Mouse (Mus musculus) megakaryocyte progenitor cell, adult 5-6 weeks (primary cell): ENCODE measurements around the gene Apobec1. TPM values are rescaled to one million over a fixed set of nuclear protein-coding genes. Genes with fewer than 3 reads are reported as not detected.
"Not testable (repeated sequence)": the region's sequence is repeated elsewhere in the genome, so short reads cannot be mapped to it uniquely, and the experiment has no call there.

Experiments used
- ATAC-seq: replicated peaks from 2 replicates; pipeline ENCODE4 v1.8.0; 2016; ENCODE audit warnings: mild to moderate bottlenecking, moderate TSS enrichment, inconsistent platforms; ENCODE audit not compliant: poor library complexity
- total RNA-seq, 2 experiments: library from RNA; stranded (forward) in 1 of 2; stranded (reverse) in 1 of 2; fragments of 157-497, 149-512 nt in 1 of 2; fragments of 200-1000 nt in 1 of 2; gene quantifications; 2 replicates each; pipeline versions ENCODE4 v1.2.3 to v1.2.4; 2015 to 2017

Gene Apobec1
- total RNA-seq (2015) (23.6 and 23.7 TPM in 2 replicates), total RNA-seq (2017) (15.0 and 16.7 TPM in 2 replicates)

DNA sequence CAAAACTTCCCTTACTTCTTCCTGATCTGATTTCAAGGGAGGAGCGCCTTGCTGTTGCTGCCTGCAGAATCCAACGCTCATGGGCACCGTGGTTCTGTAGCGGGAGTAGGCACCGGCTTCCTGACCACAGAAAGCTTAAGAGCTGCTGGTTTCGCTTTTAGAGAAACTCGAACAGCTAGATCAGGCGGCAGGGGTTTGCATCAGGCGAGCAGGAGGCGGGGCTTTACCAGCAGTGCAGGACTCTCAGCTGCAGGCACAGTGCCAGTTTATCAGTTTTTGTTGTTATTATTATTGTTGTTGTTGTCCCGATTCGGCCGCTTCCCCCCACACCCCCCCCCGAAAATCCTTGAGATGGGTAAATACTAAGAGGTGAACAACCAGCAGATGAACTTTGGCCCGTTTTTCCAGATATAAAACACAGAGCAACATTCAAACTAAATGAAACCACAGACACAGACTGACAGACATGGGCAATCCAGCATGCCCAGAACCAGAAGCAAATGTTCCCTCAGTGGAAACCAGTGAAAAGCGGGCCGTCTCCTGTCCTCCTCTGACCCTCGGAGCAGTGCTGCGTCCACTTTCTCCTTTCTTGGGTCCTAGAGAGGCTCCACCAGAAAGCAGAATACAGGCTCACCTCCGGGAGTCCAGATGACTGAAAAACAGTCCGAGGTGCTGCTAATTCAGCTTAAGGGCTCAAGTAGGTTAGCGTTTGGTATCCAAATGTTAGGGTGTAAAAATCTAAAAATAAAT, at the start of gene Apobec1:
Apobec1 (minus strand) TSS at position 203 of the 750 bp plus-strand sequence.
- ATAC-seq: peak; percentile 87

DNA sequence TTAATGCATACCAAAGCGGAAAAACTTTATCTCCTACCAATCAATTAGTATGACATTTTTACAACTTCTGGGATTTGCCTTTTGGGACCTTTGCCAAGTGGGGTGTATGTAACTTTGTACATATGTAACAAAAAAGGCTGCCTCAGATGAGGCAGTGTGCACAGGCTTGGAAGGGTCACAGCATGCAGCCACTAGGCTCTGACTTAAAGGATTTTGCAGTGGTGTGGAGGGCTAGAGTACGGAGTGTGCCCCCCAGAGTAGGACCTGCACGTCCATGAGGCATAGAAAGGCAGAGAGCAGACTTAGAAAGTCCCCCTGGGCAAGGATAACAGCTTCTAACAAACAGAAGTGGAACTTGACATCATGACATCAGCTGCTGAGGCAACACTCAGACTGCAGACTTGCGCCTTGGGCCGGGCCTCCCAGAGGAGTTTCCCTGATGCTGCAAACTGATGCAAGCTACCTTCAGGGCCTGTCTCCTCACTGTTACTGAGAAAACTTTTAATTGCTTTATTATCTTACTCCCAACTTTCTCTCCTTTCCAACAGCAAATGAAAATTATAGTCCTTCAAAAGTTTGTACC, 48.2 kb upstream of the Apobec1 start:
- ATAC-seq: no peak

DNA sequence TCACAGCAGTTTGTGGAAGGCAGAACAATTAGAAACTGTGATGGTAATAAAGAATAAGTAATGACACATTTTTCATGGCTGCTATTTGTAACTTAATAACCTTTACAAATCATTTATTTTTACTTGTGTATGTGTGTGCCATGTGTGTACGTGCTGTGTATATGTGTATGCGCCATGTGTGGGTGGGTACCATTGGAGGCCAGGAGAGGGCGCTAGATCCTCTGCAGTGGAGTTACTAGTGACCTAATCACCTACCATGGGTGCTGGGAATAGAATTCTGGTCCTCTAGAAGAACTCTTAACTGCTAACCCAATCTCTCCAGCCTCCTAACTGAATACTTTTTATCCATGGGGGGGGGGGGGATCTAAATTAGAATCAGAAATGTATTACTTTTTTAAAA, 47.7 kb upstream of the Apobec1 start:
- no peak for ATAC-seq

DNA sequence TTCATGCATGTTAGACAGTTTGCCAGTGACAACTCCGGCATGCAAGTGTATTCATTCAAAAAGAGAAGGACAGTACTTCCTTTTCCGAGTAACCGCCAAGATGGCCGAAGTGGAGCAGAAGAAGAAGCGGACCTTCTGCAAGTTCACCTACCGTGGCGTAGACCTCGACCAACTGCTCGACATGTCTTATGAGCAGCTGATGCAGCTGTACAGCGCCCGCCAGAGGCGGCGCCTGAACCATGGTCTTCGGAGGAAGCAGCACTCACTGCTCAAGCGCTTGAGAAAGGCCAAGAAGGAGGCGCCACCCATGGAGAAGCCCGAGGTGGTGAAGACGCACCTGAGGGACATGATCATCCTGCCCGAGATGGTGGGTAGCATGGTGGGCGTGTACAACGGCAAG, 42.0 kb upstream of the Apobec1 start:
- not testable (repeated sequence) for ATAC-seq

DNA sequence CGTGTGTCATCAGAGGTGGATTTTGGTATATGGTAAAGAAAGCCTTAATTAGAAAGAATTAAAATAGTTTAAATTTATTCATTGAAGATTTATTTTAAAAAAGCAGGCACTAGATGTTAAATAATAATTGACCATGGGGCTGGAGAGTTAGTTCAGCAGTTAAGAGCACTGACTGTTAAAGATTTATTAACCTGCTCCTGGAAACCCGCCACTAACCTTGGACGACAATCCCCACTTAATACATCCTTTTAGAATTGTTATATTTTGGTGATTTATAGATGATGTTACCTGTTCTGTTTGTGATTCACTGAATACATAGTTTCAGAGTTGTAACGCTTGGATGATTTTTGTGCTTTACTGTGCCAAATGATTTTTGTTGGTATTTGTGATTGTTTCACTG, 35.3 kb upstream of the Apobec1 start:
- not testable (repeated sequence) for ATAC-seq

DNA sequence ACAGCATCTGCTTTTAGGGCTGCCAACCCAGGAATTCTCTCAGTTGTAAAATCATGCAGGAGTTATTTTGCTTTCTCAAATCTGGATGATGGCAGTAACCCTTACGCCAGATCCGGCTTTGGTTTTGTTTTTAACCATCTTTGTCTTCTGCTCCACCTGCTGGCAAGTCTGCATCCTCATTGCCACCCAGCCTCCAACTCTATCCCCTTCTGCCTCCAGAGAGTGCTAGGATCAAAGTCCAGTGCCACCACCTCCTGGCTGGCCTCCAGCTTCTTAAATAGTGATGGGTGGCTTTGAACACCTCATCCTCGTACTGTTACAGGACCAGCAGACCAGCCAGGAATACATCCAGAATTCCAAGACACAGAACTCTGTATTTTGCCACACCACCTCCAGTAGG, 34.4 kb upstream of the Apobec1 start:
- ATAC-seq: no peak

DNA sequence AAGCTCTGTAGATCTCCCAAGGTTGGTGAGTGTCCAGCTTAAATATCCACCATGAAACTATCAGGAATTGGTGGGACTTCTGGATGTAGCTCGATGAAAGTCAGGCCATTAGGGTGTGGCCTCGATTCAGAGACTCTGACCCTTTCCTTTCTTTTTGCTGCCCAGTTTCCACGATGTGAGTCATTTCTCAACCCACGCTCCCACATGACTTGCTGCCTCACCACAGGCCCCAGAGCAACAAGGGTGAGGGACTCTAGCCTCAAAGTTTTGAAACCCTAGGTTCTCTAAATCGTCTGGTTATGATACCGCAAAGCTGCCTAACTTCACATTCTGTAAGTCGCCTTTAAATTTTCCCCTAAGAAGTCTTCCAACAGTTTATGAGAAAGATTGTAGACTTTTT, 33.1 kb upstream of the Apobec1 start:
- peak; percentile 95 for ATAC-seq

DNA sequence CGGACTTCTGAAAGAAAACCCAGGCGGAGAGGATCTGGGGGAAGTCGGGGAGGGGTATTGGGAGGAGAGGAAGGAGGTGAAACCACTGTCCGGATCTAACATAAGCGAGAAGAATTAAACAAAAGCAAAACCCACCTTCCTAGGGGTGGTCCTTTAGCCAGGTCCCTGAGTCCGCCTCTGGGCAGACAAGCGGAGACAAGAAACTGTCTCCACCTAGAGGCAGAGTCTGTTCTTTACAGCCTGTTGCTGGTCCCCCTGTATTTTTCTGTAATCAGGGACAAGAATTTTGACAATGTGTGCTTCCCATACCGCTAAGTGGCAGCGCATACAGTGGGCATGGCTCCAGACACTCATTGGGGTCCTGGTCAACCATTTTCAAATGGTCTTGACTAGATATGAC, 31.2 kb upstream of the Apobec1 start:
- ATAC-seq: peak; percentile 82

DNA sequence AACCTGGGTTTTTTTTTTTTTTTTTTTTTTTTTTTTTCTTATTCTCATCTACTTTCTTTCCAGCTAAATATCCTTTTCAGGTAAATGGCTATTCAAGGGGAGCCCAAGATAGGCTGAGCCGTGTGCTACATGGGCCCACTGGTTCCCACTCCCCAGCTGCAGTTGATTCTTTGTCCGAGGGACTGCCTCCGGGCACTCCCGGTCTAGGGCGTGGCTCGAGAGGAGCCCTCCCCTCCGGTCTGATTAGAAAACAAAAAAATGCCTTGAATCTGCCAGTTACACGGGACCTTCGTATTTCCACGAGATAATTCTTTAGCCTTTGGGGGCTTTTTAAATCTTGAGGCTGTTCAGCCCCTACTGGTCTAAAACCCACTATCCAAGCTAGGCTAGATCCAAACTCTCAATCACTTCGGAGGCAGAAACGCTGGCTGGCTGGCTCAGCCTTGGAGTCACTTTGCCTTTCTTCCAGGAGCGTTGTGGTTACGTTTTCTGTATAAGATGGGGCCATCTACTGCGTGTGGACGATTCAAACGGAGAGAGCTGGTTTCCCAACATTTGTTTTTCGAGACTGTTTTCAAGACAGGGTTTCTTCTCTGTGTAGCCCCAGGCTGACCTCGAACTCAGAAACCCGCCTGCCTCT, 25.3 kb upstream of the Apobec1 start:
- ATAC-seq: peak; percentile 77

DNA sequence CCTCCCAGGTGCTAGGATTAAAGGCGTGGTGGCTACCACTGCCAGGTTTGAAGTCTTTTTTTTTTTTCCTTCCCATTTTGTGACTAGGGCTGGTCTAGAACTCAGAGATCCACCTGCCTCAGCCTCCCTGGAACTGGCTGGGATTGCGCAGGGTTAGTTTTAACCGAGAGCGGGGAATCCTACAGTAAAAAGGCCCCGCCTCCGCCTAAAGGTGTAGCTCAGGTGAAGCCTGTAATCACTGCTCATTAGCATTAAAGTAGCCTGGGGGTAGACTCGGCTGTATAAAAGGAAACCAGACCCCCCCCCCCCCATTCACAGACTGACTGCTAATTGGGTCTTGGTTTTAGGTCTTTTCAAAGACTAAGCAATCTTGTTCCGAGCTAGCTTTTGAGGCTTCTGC, 23.9 kb upstream of the Apobec1 start, which contains the start of gene Dppa3:
Dppa3 (plus strand) TSS at position 301 of the 400 bp plus-strand sequence.
- ATAC-seq: no peak

DNA sequence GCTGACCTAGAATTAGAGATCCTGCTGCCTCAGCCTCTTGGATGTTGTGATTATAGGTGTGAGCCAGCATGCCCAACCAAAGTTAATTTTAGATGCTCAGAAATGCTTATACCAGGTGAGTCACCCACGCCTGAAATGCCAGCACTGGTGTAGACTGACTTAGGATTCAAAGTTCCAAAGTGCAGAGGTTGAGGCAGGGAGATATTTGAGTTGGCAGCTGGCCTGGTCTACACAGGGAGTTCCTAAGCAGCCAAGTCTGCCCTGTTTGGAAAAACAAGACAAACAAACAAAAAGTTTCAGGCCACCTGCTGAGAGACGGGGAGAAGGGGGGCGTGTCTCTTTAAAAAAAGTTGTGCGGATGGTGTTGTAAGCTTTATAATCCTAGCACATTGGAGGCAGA, 22.9 kb upstream of the Apobec1 start:
- no peak for ATAC-seq

DNA sequence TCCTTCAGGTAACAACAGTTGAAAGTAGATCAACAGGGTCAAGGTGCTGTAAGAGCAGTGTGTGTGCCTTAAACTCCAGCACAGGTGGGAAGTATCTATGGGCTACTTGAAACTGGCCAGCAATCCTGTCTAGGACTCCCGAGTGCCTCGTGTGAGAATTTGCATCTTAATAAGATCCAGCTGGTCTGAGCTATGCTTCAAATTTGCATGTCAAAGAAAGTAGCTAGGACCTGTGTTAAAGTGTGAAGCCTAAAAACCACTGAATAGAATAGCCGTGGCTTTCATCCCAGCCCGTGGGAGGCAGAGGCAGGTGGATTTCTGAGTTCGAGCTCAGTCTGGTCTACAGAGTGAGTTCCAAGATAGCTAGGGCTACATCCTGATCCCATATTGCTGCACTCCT, 22.2 kb upstream of the Apobec1 start:
- no peak for ATAC-seq

DNA sequence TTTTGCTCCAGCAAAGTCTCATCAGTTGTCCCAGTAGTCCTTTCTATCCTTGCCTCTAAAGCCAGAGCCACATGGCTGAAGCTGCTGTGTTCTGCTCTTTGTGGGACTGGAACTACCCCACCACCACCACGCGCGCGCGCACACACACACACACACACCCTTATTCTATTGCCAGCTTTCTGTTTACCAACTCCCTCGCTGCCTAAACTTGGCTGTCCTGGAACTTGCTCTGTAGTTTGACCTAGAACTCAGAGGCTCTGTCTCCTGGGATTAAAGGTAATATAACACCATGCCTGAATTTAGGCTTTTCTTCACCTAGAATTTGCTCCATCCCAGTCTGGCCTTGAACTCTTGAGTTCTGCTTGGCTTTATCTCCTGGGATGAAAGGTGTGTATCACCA, 18.8 kb upstream of the Apobec1 start:
- ATAC-seq: no peak

DNA sequence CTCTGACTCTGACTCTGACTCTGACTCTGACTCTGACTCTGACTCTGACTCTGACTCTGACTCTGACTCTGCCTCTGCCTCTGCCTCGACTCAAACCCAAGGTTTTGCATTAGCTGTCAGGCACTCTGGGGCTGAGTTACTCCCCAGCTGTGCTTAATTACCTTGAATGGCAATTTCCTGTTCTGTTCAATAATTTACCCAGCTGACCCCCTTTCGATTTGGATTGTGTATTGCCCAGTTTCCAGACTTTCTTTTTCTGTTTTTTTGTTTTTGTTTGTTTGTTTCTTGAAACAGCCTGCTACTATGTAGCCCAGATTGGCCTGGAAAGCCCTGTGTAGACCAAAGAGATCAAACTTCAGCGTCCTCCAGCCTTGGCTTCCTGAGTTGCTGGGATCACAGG, 13.8 kb upstream of the Apobec1 start:
- ATAC-seq: no peak

DNA sequence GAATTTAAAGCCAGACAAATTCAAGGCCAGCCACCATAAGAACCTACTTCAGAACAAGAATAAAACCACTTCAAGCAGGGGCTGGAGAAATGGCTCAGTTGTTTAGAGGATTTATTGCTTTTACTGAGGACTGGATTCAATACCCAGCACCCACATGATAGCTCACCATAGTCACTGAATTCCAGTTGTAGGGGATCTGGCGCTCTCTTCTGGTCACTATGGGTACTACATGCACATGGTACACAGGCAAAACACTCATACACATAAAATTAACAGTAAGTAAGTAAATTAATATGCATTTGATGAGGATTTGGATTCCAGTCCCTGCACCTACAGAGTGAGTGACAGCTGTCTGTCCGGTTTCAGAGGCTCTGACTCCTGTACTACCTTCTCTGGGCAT, 11.8 kb upstream of the Apobec1 start:
- peak; percentile 74 for ATAC-seq

DNA sequence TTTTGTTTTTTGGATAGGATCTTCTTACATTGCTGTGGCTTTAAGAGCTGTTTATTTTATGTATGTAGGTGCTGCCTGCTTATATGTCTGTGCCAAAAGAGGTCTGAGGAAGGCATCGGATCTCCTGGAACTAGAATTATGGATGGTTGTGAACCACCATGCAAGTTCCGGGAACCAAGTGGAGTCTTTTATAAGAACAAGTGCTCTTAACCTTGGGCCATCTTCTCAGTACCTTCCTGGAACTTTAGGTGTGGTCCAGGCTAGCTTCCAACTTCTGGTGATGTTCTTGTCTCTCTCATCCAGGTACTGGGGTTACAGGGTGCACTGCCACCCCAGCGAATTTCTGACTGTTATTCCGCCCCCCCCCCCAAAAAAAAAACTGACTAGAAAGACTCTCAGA, 10.2 kb upstream of the Apobec1 start:
- ATAC-seq: no peak

DNA sequence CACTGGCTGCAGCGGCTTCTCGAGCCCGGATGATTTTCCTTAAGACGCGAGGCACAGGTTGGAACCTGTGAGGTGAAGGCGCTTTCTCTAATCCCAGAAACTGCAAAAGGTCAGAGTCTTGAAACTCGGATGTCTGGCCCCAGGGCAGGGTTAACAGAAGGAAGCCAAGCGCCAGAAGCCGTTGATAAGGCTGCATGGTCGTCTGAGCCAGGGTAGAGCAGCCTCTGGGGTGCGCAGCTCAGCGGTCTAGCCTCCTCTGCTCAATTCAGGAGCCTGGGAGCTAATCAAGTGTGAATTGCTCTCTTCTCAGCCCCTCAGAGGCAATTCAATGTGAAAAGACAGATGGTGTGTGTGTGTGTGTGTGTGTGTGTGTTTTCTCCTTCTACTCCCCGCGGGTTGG, 7.5 kb upstream of the Apobec1 start, which contains the start of gene Gdf3:
Gdf3 (minus strand) TSS at position 317 of the 400 bp plus-strand sequence.
- peak; percentile 67 for ATAC-seq

DNA sequence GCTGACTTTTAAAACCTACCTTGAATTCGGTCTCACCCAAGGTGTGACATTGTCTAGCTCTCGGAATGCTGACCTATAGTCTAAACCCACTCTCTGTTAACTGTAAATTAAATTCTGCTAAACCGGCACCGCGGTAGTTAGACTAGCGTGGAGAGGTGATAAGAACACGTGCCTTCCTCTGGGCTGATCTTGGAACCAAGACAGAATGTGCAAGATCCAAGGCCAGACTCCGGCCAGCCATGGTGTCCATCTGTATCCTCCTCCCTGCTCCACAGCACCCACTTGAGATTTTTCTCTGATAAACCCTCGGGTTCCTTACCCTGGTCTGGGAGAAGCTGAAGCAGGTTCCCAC, 7.1 kb upstream of the Apobec1 start:
- peak; percentile 21 for ATAC-seq

DNA sequence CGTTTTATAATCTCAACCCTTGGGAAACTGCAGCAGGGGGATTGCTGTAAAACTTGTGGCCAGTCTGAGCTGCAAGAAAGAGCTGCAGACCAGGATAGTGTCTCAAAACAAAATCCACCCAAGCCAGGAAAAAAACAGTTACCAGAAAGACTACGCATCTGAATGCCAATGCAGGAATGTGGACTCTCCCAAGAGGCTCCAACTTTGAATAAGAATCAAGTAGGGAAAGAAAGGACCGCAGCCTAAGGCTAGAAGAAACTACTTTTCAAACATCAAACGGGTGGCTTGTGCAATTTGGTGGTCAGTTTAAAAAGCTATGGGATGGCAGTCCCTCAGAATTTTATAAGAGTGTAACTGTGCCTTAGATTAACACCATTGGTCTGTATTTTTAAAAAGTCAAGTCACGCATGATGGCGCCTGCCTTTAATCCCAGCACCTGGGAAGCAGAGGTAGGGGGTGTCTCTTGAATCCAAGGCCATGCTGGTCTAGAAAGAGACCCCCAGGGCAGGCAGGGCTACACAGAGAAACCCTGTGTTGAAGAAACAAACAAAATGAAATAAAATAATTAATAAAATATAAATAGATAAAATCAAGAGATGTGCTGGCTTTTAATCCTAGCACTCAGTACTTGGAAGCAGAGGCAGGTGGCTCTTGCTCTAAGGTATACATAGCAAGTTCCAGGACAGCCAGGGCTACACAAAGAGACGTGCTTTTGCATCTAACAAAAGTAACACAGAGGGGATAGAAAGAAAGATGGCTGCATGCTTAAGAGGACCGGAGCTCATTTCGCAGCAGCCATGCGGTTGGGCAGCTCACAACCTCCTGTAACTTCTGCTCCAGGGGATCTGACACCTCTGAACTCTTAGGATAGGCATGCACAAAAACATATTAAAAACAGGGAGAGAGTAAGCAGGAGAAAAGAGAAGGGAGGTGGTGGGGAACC, 6.5 kb upstream of the Apobec1 start:
- no peak for ATAC-seq

DNA sequence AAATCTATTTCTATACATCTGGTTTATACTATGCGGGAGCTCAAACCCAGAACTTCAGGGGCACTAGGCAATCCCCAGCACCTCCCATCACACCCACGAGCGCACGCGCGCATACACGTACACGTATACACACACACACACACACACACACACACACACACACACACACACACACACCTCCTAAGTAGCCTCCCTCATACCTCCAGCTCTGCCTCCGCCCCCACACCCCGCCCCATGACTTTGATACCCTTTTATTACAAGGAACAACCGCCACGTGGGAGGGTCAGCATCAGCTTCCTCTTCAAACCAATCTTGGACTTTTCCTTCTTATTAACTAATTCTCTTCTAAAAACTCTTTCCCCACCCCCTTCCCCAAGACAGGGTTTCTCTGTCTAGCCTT, 5.5 kb upstream of the Apobec1 start:
- ATAC-seq: no peak

DNA sequence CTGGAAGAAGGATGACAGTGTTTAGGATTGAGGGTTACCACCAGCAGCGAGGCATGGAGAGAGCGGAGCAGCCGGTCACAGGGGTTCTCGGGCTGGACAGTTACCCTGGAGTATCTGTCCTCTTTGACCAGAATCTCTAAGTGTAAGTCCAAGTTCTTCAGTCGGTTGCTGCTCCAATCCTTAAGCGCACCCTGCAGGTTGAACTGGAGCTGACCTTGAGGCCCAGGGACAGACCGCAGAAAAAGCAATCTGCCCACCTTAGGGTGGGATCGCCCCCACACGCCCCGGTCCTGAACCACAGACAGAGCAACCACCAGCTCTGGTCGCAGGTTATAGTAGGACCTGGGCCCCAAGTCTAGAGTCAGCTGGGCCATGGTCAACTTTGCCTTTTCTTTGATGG, 4.4 kb upstream of the Apobec1 start:
- ATAC-seq: no peak
